In genomic region chr10:103141532-103141931, GRCm38 (mm10) we compare ENCODE assay signal across 9 mouse cellular contexts.
A peak's percentile ranks its signal among the peaks of the same experiment; 100 is the strongest.
DNase-seq lines count a peak whose midpoint lies in the region; ATAC-seq and TF ChIP-seq lines count a peak whose summit lies in the region.
"Had no signal": no experiment of that assay in that cellular context is flagged by ENCODE, and none has a peak within 500 bp of the region (broad histone marks: within the 10 kb centered on the region; RNA-seq: fewer than 3 reads in every experiment).

No protein-coding gene starts in this region.

- peak; percentile 3 to 11 for DNase-seq in frontal cortex, postnatal 36 days (ENCODE audit: low spot score in 2 of 2)
- no peak for DNase-seq in frontal cortex, postnatal 25 days (ENCODE audit: low spot score in 2 of 2)
- peak; percentile 8 to 27 for DNase-seq in right cerebral cortex, adult 2 months (ENCODE audit: low spot score in 2 of 2)
- no peak for DNase-seq in right cerebral cortex, postnatal 36 days (ENCODE audit: low spot score in 2 of 2)
- peak; percentile 60 for DNase-seq in kidney, postnatal 10 days
- DNase-seq in gastrocnemius, adult 2 months: no peak
- no peak for DNase-seq in urinary bladder, postnatal 10 days (ENCODE audit: low spot score)

- no peak overlapping the region for H3K4me3 ChIP-seq in gastrocnemius, adult 2 months
- H3K4me3 ChIP-seq: heart, embryonic 13.5 days had no signal

- H3K27ac ChIP-seq in gastrocnemius, adult 2 months: no peak overlapping the region
- H3K27ac ChIP-seq: heart, embryonic 13.5 days had no signal

- no peak for ATAC-seq in megakaryocyte, adult 5-6 weeks (ENCODE audit: poor library complexity, severe bottlenecking)

- TF ChIP-seq CTCF in gastrocnemius, adult 2 months (IDR thresholded peaks at IDR 0.05): no peak

- intact Hi-C loops in gastrocnemius, adult 2 months (cut with DNase I): no loop called here

Comparison
In these comparisons a context has a peak if more than half of its experiments do, and no peak if none do; other contexts are left out.
1. DNase-seq: peak in frontal cortex, postnatal 36 days (2 of 2), right cerebral cortex, adult 2 months (2 of 2) and kidney, postnatal 10 days (single experiment); none in frontal cortex, postnatal 25 days (0 of 2), right cerebral cortex, postnatal 36 days (0 of 2), gastrocnemius, adult 2 months (single experiment) and urinary bladder, postnatal 10 days (single experiment).